Mouse (Mus musculus) ovary, adult 18-20 months (tissue): ENCODE measurements around the gene Nfkbil1.

Source experiments
- DNase-seq: peaks from one replicate; pipeline ENCODE4 v3.0.0; 2022; ENCODE audit warnings: low spot score, mixed read lengths

Gene Nfkbil1

DNA sequence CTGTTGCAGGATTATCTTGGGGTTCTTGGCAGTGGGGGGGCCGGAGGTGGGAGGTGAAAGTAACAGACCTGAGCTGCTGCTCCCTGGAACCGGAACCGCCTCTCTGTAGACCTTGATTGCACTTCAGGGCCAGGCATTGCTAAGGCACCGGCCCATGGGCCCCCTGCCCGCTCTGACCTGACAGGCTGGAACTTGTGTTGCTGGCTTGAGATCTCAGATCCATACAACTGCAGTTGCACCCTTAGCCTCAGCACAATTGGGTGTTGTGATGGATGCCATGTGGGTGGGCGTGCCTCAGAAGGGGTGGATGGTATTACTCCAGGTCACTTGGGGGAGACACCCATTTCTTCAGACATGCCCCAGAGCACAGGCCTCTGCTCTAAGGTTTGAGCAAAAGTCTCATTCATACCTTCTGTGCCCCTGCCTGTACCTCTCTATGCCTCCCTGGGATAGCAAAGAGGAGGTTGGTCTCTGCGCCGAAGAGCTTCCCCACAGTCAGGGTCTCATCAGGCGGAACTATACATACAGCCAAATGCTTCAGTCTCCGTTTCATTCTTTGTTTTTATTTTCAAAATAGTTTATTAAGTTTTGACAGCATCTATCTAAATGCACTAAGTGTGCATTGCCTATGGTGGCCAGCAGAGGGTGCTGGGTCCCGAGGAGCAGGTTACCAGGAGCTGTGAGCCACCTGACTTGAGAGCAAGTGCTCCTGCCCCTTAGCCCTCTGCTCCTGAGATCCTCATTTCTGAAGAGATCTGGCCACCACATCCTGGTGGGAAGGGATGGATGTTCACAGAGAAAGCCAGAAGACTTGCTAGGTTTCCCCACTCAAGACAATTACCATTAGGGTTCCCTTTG is 18.9 kb upstream of the Nfkbil1 start:
- no peak for DNase-seq

DNA sequence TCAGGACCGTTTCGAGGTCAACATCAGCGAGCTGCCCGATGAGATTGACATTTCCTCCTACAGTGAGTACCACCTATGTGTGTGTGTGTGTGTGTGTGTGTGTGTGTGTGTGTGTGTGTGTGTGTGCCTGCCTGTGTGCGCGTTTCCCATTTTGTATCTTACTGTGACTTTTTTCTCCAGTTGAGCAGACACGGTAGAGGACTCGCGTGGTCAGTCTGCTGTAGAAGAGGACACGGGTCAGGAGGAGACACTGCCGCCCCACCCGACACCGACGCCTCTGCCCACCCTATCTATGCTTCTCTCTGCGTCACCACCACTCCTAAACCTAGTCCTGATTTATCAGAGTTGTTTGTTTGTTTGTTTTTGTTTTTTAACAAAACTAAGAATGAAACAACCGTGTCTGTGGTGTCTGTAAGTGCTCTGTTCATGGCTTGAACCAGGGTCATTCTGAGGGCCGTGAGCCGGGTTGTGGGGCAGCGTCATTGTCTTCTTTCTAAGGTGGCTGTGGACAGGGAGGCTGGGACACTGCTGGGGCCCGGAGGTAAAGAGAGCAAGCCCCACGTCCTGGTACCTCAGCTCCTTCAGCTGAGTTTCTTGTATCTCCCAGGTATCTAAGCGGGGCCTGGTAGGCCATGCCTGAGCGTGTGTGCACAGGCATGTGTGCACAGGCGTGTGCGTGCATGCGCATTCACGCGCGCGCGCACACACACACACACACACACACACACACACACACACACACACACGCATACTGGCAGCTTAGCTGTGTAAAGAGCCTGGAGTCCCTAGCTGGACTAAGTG is 17.9 kb upstream of the Nfkbil1 start:
- no peak for DNase-seq

GRCm38 (mm10) chr17:35252619-35253292 is 17.2 kb upstream of the Nfkbil1 start:
- DNase-seq, result no peak

GRCm38 (mm10) chr17:35251981-35252380 is 16.4 kb upstream of the Nfkbil1 start:
- no peak for DNase-seq

DNA sequence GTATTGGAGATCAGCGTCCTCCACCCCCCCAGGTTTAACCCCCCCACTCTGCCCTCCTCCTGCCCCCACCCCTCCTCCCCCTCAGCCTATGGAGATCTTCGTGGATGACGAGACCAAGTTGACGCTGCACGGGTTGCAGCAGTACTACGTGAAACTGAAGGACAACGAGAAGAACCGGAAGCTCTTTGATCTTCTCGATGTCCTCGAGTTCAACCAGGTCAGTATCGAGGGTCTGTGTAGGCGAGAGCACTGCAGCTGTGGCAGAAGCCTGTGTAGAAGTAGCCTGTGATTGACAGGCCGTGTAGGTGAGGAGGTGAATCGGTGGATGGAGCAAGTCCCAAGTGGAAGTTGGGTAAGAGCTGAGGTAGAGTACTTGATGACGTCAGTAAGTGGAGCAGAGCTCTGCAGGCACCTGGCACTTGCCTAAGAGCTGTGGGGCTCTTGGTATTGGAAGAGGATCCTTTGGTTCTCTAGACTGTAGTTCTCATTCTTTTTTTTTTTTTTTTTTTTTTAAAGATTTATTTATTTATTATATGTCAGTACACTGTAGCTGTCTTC is 15.6 kb upstream of the Nfkbil1 start:
- DNase-seq, result no peak

- DNase-seq, result no peak
Observed at GRCm38 (mm10) chr17:35250348-35251120, 14.9 kb upstream of the Nfkbil1 start.

DNA sequence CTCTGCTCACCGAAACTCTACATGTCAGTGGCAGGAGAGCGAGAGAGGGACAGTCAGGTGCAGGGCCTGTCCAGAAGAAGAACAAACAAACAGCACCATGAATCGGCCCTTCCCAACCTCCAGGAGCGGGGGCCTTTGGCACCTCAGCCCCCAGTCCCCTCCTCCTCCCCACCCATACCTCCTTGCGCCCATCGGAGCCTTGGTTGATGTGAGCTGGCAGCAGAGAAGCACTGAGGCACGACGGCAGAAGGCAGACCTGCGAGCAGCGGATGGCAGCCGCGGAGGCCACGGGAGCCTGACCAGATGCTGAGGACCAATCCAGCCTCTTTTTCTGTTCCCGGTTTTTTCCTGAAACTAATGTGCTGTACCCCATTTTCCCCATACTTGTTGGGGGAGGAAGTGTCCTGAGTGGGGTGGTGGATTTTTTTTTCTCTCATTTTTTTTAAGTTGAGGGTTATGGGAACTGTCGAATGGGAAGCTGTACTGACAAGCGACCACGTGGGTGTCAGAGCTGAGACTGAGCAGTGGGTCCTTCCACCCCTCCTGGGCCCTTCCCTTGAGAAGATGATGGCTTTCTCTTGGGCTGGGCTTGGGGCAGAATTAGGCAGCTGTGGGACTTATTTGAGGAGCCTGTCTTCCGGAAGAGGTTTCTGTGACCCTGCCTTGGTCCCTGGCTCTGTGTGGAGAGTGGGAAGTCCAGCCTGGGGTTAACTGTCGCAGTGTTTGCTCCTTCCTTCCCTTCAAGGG is 14.0 kb upstream of the Nfkbil1 start:
- no peak for DNase-seq

- DNase-seq, result no peak
Observed at GRCm38 (mm10) chr17:35248986-35249385, 13.4 kb upstream of the Nfkbil1 start.

DNA sequence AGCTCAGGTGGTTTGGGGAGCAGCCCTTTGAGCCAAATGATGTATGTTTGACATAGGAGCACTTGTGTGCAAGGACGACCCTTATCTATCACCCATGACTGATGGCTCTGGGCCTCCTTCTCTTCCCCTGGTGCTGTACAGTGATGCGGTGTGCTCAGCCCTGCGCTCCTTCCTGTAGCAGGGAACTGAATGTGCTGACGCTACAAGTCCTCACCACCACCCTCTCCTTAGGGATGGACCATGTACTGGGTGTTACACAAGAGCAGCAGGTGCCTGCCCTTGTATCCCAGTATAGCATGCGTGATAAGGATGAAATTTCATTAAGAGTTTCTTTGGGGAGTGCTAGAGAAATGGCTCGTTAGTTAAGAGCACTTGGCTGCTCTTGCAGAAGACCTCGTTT is 11.6 kb upstream of the Nfkbil1 start:
- DNase-seq, result no peak

DNA sequence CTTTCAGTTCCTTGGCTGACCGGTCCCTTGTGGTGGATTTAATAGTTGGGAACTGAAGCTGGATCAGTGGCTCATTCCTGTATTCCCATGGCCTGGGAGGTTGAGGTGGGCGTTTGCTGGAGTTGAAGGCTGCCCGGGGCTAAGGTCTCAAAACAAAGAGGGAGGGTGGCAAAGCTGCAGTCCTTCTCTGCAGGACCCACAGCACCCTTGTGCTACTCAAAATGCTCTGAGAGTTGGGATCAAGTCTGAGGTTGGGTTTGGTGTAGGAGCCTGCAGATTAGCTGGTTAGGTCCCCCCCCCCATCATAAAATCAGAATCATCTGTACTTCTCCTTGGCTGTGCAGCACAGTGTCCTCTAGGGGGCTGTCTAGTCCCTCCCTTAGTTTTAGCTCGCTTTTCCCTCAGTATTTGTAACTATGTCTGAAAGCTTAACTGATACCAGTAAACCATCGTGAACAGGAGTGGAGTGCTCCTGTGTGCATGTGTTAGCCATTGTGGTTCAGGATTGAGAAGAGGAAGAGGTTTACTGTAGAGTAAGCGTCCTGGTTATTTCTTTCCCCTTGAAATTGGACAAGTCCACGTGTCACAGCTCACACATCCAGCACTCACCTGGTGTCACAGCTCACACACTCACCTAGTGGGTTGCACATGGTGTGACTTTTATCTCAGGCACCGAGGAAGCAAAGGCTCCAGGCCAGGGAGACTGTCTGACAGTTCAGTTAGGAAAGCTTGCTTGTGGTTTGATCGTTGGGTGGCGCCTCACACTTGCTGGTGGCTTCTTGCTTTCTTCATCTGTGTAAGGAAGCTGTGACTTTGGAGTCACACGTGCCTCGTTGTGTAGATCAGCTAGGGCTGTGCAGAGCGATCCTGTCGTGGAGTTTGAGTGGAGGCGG is 10.4 kb upstream of the Nfkbil1 start:
- DNase-seq, result no peak

DNA sequence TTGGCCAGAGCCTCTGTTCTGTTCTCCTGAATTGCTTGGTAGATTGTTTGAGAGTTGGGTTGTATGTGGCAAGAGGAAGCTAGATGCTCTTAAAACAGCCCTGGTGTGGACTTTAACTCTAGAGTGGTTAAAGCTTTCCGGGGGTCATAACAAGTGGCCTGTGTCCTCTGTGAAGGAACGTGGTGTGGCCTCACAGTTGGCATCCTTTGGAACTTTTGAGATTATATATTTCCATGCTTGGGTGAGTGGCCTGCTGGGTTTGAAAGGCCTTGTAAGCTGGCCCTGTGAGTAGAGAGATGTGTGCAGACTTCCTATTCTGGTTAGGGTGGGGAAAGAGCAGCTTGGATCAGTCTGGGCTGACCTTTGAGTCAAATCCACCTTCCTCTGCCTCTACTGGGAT is 9.4 kb upstream of the Nfkbil1 start:
- no peak for DNase-seq

- no peak for DNase-seq
Observed at GRCm38 (mm10) chr17:35243086-35243485, 7.5 kb upstream of the Nfkbil1 start.

- peak; percentile 68 for DNase-seq
Observed at GRCm38 (mm10) chr17:35242015-35242941, 6.7 kb upstream of the Nfkbil1 start.

DNA sequence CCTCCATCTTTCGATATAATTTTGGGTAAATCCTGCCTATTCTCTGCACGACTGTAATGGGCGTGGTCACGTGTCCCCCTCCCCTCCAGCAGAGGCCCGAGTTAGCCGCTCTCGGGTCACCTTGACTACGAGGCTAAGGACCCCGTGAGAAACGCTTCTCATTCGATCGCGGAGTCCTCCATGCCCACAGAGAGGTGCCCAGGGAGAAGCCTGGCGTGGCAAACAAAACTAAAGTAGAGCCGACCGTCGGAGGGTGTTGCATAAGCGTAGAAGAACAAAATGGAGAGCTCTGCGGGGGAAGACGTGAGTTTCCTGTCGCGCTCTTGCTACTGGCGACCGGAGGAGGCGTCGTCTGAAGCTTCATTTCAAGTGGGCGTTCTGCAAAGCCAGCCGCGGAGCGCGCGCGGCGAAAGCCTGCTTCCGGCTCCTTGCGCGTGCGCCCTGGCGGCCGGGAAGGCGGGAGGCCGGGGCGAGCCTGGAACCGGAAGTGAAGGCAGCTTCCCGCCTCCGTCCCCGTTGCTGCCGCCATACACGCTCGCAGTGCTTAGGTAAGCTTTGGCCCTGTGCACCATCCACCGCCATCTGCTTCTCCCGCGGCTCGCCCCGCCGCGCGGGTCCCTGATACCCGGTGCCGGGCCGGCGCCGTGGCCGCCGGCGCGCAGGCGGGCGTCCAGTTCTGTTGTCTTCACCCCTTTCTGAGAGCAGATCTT is 5.9 kb upstream of the Nfkbil1 start, which contains the start of gene Ddx39b:
Ddx39b (plus strand) TSS at position 442 of the 710 bp plus-strand sequence.
- DNase-seq, result peak; percentile 94

- no peak for DNase-seq
Observed at GRCm38 (mm10) chr17:35240384-35241304, 5.1 kb upstream of the Nfkbil1 start.

- no peak for DNase-seq
Observed at GRCm38 (mm10) chr17:35239700-35240099, 4.1 kb upstream of the Nfkbil1 start.

DNA sequence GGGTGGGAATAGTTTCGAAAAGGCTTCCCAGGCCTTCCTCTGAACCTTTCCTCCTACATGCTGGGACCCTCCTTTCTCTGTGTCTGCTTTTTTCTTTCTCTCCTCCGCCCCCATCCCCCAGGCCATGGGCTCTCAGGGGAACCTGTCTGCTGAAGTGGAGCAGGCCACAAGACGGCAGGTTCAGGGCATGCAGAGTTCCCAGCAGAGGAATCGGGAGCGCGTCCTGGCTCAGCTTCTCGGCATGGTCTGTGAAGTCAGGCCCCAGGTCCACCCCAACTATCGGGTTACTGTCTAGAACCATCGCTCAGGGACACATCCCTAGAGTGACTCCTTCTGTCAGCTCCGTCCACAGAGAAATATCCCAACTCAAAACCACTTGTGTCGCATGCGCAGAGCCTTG is 1.9 kb upstream of the Nfkbil1 start:
- no peak for DNase-seq
